Comparison of ENCODE assay signal across 9 mouse cellular contexts in genomic region chr13:95535026-95535425, GRCm38 (mm10). TPM values are rescaled to one million over a fixed set of nuclear protein-coding genes. Genes with fewer than 3 reads are reported as not detected.
DNase-seq lines count a peak whose midpoint lies in the region; ATAC-seq and TF ChIP-seq lines count a peak whose summit lies in the region.
"Had no signal": no experiment of that assay in that cellular context is flagged by ENCODE, and none has a peak within 500 bp of the region (broad histone marks: within the 10 kb centered on the region; RNA-seq: fewer than 3 reads in every experiment).

No protein-coding gene starts in this region.

- TF ChIP-seq CTCF in stomach, postnatal 0 days (IDR thresholded peaks at IDR 0.05; ENCODE audit: low read depth), result no peak

- H3K9me3 ChIP-seq in heart, embryonic 10.5 days, result no peaks in the 10 kb centered on the region
- no peaks in the 10 kb centered on the region for H3K9me3 ChIP-seq in neural tube, embryonic 11.5 days (ENCODE audit: control insufficient read depth, low read length)
- H3K9me3 ChIP-seq in limb, embryonic 13.5 days, result no peaks in the 10 kb centered on the region
- no peaks in the 10 kb centered on the region for H3K9me3 ChIP-seq in stomach, postnatal 0 days (ENCODE audit: control insufficient read depth, low read length)

- 9% methylated on average over 6 of the region's 6 CpGs for WGBS in heart, embryonic 10.5 days
- WGBS in neural tube, embryonic 11.5 days, result 12% methylated on average over 6 of the region's 6 CpGs
- WGBS in limb, embryonic 13.5 days, result 18% methylated on average over 6 of the region's 6 CpGs
- 31% methylated on average over 6 of the region's 6 CpGs for WGBS in stomach, postnatal 0 days

- no peaks in the 10 kb centered on the region; the same call in 1 of the 2 replicates for H3K27me3 ChIP-seq in heart, embryonic 10.5 days (ENCODE audit: insufficient read depth, poor library complexity, severe bottlenecking)
- no peaks in the 10 kb centered on the region for H3K27me3 ChIP-seq in neural tube, embryonic 11.5 days (ENCODE audit: control insufficient read depth, insufficient read depth, low read length)
- H3K27me3 ChIP-seq in limb, embryonic 13.5 days, result 0 out of 2 replicates have a peak, but pooled peaks cover 4% of the 10 kb centered on the region
- no peaks in the 10 kb centered on the region for H3K27me3 ChIP-seq in stomach, postnatal 0 days (ENCODE audit: control insufficient read depth, insufficient read depth, low read length)

- H3K36me3 ChIP-seq in heart, embryonic 10.5 days, result no peaks in the 10 kb centered on the region
- H3K36me3 ChIP-seq in neural tube, embryonic 11.5 days (ENCODE audit: control insufficient read depth, insufficient read depth, low read length), result no peaks in the 10 kb centered on the region
- H3K36me3 ChIP-seq in limb, embryonic 13.5 days, result no peaks in the 10 kb centered on the region
- H3K36me3 ChIP-seq in stomach, postnatal 0 days (ENCODE audit: control insufficient read depth, insufficient read depth, low read length), result no peaks in the 10 kb centered on the region

- intact Hi-C loops in heart, postnatal 14 days (cut with DNase I), result no loop called here

- H3K4me2 ChIP-seq in neural tube, embryonic 11.5 days (ENCODE audit: low read depth), result peak overlapping the region; percentile 15
- H3K4me2 ChIP-seq in limb, embryonic 13.5 days (replicated peaks), result peak overlapping the region; percentile 49
- H3K4me2 ChIP-seq in stomach, postnatal 0 days (replicated peaks; ENCODE audit: low read depth), result no peak overlapping the region

- H3K4me1 ChIP-seq in heart, embryonic 10.5 days, result peaks cover 41% of the 10 kb centered on the region
- peaks cover 13% of the 10 kb centered on the region for H3K4me1 ChIP-seq in neural tube, embryonic 11.5 days (ENCODE audit: control insufficient read depth, insufficient read depth, low read length)
- H3K4me1 ChIP-seq in limb, embryonic 13.5 days, result peaks cover 34% of the 10 kb centered on the region
- peaks cover 9% of the 10 kb centered on the region for H3K4me1 ChIP-seq in stomach, postnatal 0 days (replicated peaks; ENCODE audit: control insufficient read depth, insufficient read depth)

- H3K4me3 ChIP-seq in heart, embryonic 10.5 days, result peak overlapping the region; percentile 38
- no peak overlapping the region for H3K4me3 ChIP-seq in neural tube, embryonic 11.5 days (ENCODE audit: low read depth, low read length)
- no peak overlapping the region for H3K4me3 ChIP-seq in limb, embryonic 13.5 days
- H3K4me3 ChIP-seq in stomach, postnatal 0 days (ENCODE audit: low read depth, low read length), result no peak overlapping the region

- ATAC-seq in neural tube, embryonic 11.5 days (ENCODE audit: insufficient read depth, low FRiP score, low TSS enrichment), result no peak
- no peak for ATAC-seq in limb, embryonic 13.5 days (ENCODE audit: low FRiP score, low read depth)
- no peak for ATAC-seq in stomach, postnatal 0 days (ENCODE audit: low FRiP score, low TSS enrichment)

- DNase-seq in heart, embryonic 10.5 days (ENCODE audit: low spot score), result no peak
- no peak for DNase-seq in heart, postnatal 14 days
- DNase-seq in neural tube, embryonic 11.5 days (ENCODE audit: low spot score), result peak; percentile 27
- no peak for DNase-seq in neural tube, embryonic 10.5 days (ENCODE audit: extremely low spot score, low spot score)
- DNase-seq in stomach, postnatal 0 days (ENCODE audit: low spot score), result no peak
- DNase-seq in thymus, postnatal 36 days, result no peak
- DNase-seq in adrenal gland, adult 18-20 months (ENCODE audit: low spot score in 2 of 2), result no peak
- DNase-seq: kidney, postnatal 36 days had no signal

- TF ChIP-seq EP300 in stomach, postnatal 0 days (optimal IDR thresholded peaks at IDR 0.05), result no peak

- no peak overlapping the region for H3K9ac ChIP-seq in neural tube, embryonic 11.5 days (ENCODE audit: low read length)
- H3K9ac ChIP-seq in limb, embryonic 13.5 days, result no peak overlapping the region
- no peak overlapping the region for H3K9ac ChIP-seq in stomach, postnatal 0 days (ENCODE audit: low read length)

- peak overlapping the region; percentile 59 for H3K27ac ChIP-seq in heart, embryonic 10.5 days
- H3K27ac ChIP-seq in neural tube, embryonic 11.5 days (ENCODE audit: low read depth, low read length), result no peak overlapping the region
- H3K27ac ChIP-seq in limb, embryonic 13.5 days, result no peak overlapping the region
- 0 out of 2 replicates have a peak overlapping the region, but pooled peaks have one; percentile 0 for H3K27ac ChIP-seq in stomach, postnatal 0 days (replicated peaks)

RNA-seq across cellular contexts. Expression of gene F2rl1, which starts 10.0 kb away (rescaled TPM):
- 0.23 TPM in 1 of 2 replicates, not detected in the other for polyA plus RNA-seq in heart, embryonic 10.5 days (2016; fragmentation: Nextera tagmentation; extraction: Ambion mirVana)
- total RNA-seq in heart, postnatal 14 days (2021), result under 1 TPM; 0.55 to 0.78 TPM
- polyA plus RNA-seq in neural tube, embryonic 11.5 days (2014; fragmentation: Nextera tagmentation; extraction: Ambion mirVana), result not detected in 2 replicates
- 0.74 and 0.85 TPM in 2 replicates for polyA plus RNA-seq in limb, embryonic 13.5 days (2015; fragmentation: Nextera tagmentation; extraction: Ambion mirVana)
- 10.7 and 12.8 TPM in 2 replicates for polyA plus RNA-seq in stomach, postnatal 0 days (2015; fragmentation: Nextera tagmentation; extraction: Ambion mirVana)
- under 1 TPM; 0.10 to 0.45 TPM for total RNA-seq in adrenal gland, adult 18-20 months (2021)

RNA-seq across cellular contexts. Expression of gene S100z, which starts 56.5 kb away (rescaled TPM):
- not detected in 2 replicates for polyA plus RNA-seq in heart, embryonic 10.5 days (2016; fragmentation: Nextera tagmentation; extraction: Ambion mirVana)
- not detected for total RNA-seq in heart, postnatal 14 days (2021)
- polyA plus RNA-seq in neural tube, embryonic 11.5 days (2014; fragmentation: Nextera tagmentation; extraction: Ambion mirVana), result not detected in 2 replicates
- polyA plus RNA-seq in limb, embryonic 13.5 days (2015; fragmentation: Nextera tagmentation; extraction: Ambion mirVana), result not detected in 2 replicates
- polyA plus RNA-seq in stomach, postnatal 0 days (2015; fragmentation: Nextera tagmentation; extraction: Ambion mirVana), result 0.38 and 0.39 TPM in 2 replicates
- total RNA-seq in adrenal gland, adult 18-20 months (2021), result not detected

Comparison
In these comparisons a context has a peak if more than half of its experiments do, and no peak if none do; other contexts are left out.
1. H3K27ac ChIP-seq: peak in heart, embryonic 10.5 days (single experiment) and stomach, postnatal 0 days (single experiment); none in neural tube, embryonic 11.5 days (single experiment) and limb, embryonic 13.5 days (single experiment).